Mouse (Mus musculus): ENCODE data around the gene Cybc1.

GRCm38 (mm10) chr11:121189681-121190080, 39.4 kb downstream of the Cybc1 start:
- TF ChIP-seq CTCF (IDR thresholded peaks at IDR 0.05; ENCODE audit: borderline replicate concordance, extremely low read depth, insufficient read depth, insufficient read length) (no peak), POLR2A (IDR thresholded peaks at IDR 0.05; ENCODE audit: borderline replicate concordance, extremely low read depth, insufficient read depth, insufficient read length, poor library complexity, severe bottlenecking) (no peak)

All from brain, embryonic 14.5 days (tissue).